Mouse (Mus musculus) midbrain, embryonic 14.5 days (tissue): Measurements from ENCODE around the gene Nxn. TPM values are rescaled to one million over a fixed set of nuclear protein-coding genes. Genes with fewer than 3 reads are reported as not detected.

Experiments used
- ATAC-seq: fragments of 200-750 bp; cut with Nextera tagmentation; 2 replicates; pipeline ENCODE4 v1.8.0; 2017; ENCODE audit warnings: moderate number of reproducible peaks, moderate library complexity; ENCODE audit not compliant: low FRiP score, low TSS enrichment
- DNase-seq: peaks from one replicate; pipeline ENCODE4 v3.0.0-alpha.2; 2015
- H3K27ac ChIP-seq: fragments of 300-500 bp; sonication (generic); replicated peaks from 2 replicates; pipeline ENCODE4 v1.5.1; 2014; ENCODE audit warnings: mild to moderate bottlenecking, low read depth, low read length, moderate library complexity
- H3K27me3 ChIP-seq: fragments of 300-500 bp; sonication (generic); 2 replicates; pipeline ENCODE4 v1.6.1; 2014; ENCODE audit warnings: low read length, control low read depth, mixed read lengths; ENCODE audit not compliant: control insufficient read depth, insufficient read depth
- H3K36me3 ChIP-seq: fragments of 300-500 bp; sonication (generic); 2 replicates; pipeline ENCODE4 v1.6.1; 2014; ENCODE audit warnings: low read length, control low read depth; ENCODE audit not compliant: control insufficient read depth, insufficient read depth
- H3K4me1 ChIP-seq: fragments of 300-500 bp; sonication (generic); 2 replicates; pipeline ENCODE4 v1.6.1; 2014; ENCODE audit warnings: mild to moderate bottlenecking, antibody characterized with exemption, low read length, control low read depth; ENCODE audit not compliant: control insufficient read depth, insufficient read depth
- H3K4me2 ChIP-seq: fragments of 300-500 bp; sonication (generic); 2 replicates; pipeline ENCODE4 v1.6.1; 2014; ENCODE audit warnings: mild to moderate bottlenecking, low read length, moderate library complexity
- H3K4me3 ChIP-seq: fragments of 300-500 bp; sonication (generic); replicated peaks from 2 replicates; pipeline ENCODE4 v1.5.1; 2014; ENCODE audit warnings: low read depth, low read length
- H3K9ac ChIP-seq: fragments of 300-500 bp; sonication (generic); replicated peaks from 2 replicates; pipeline ENCODE4 v1.6.1; 2014; ENCODE audit warnings: mild to moderate bottlenecking, low read length, moderate library complexity
- H3K9me3 ChIP-seq: fragments of 300-500 bp; sonication (generic); 2 replicates; pipeline ENCODE4 v1.6.1; 2016; ENCODE audit warnings: low read length, control low read depth, mixed read lengths; ENCODE audit not compliant: control insufficient read depth
- WGBS: fragments of 180-500 bp; shearing (Covaris S2); extraction: QIAGEN DNeasy Blood & Tissue Kit; methylation state at CpG from one replicate; pipeline ENCODE4 v1.1.7; 2014; 5-methylcytosine and 5-hydroxymethylcytosine counted together
- polyA plus RNA-seq: library from polyadenylated mRNA; unstranded; fragments of >200 nt; fragmentation: Nextera tagmentation; extraction: Ambion mirVana; gene quantifications from 2 replicates; pipeline ENCODE4 v1.2.1, GENCODE M21; 2014

Nxn gene
- polyA plus RNA-seq, 1 experiment from 2014 or later: 28.2 TPM

GRCm38 (mm10) chr11:76255431-76256001 lies 143.4 kb downstream of the Nxn start:
- H3K27ac ChIP-seq: no peak overlapping the region
- DNase-seq: no peak
- H3K4me2 ChIP-seq: no peak overlapping the region
- no peaks in the 10 kb centered on the region for H3K9me3 ChIP-seq
- H3K9ac ChIP-seq: no peak overlapping the region
- H3K27me3 ChIP-seq: no peaks in the 10 kb centered on the region
- ATAC-seq: no peak
- H3K4me1 ChIP-seq: peaks cover 6% of the 10 kb centered on the region
- no peak overlapping the region for H3K4me3 ChIP-seq
- peaks cover 10% of the 10 kb centered on the region; the same call in 1 of the 2 replicates for H3K36me3 ChIP-seq
- 78% methylated on average over 4 of the region's 4 CpGs for WGBS

GRCm38 (mm10) chr11:76253918-76254264 lies 145.0 kb downstream of the Nxn start:
- DNase-seq: no peak
- 72% methylated on average over 4 of the region's 4 CpGs for WGBS
- H3K4me1 ChIP-seq: no peaks in the 10 kb centered on the region
- H3K27ac ChIP-seq: no peak overlapping the region
- H3K36me3 ChIP-seq: peaks cover 24% of the 10 kb centered on the region
- ATAC-seq: no peak
- no peaks in the 10 kb centered on the region for H3K27me3 ChIP-seq
- H3K4me2 ChIP-seq: no peak overlapping the region
- H3K9ac ChIP-seq: no peak overlapping the region
- H3K9me3 ChIP-seq: no peaks in the 10 kb centered on the region
- no peak overlapping the region for H3K4me3 ChIP-seq

- Histone ChIP-seq H3K9ac (no peak overlapping the region), H3K4me2 (no peak overlapping the region), H3K36me3 (peaks cover 27% of the 10 kb centered on the region), H3K27ac (peak overlapping the region; percentile 41; the same call in 1 of the 2 replicates), H3K9me3 (no peaks in the 10 kb centered on the region), H3K4me1 (no peaks in the 10 kb centered on the region), H3K4me3 (no peak overlapping the region), H3K27me3 (no peaks in the 10 kb centered on the region)
- 60% methylated on average over 5 of the region's 5 CpGs for WGBS
- ATAC-seq (peak; percentile 71; the same call in 1 of the 2 replicates), DNase-seq (peak; percentile 93)
These were observed 145.6 kb downstream of the Nxn start for GRCm38 (mm10) chr11:76253145-76253917.

GRCm38 (mm10) chr11:76252036-76252435 lies 146.9 kb downstream of the Nxn start:
- 66% methylated on average over 3 of the region's 3 CpGs for WGBS
- ATAC-seq (no peak), DNase-seq (no peak)
- Histone ChIP-seq H3K4me1 (no peaks in the 10 kb centered on the region), H3K27me3 (no peaks in the 10 kb centered on the region), H3K9me3 (no peaks in the 10 kb centered on the region), H3K27ac (no peak overlapping the region), H3K9ac (no peak overlapping the region), H3K4me3 (no peak overlapping the region), H3K36me3 (peaks cover 27% of the 10 kb centered on the region), H3K4me2 (no peak overlapping the region)

GRCm38 (mm10) chr11:76247239-76247638 lies 151.7 kb downstream of the Nxn start:
- WGBS: 45% methylated on average over 2 of the region's 2 CpGs
- no peak for ATAC-seq

GRCm38 (mm10) chr11:76246439-76246838 lies 152.5 kb downstream of the Nxn start:
- Histone ChIP-seq H3K27ac (no peak overlapping the region), H3K4me3 (no peak overlapping the region), H3K4me1 (peaks cover 8% of the 10 kb centered on the region), H3K36me3 (peaks cover 26% of the 10 kb centered on the region), H3K4me2 (no peak overlapping the region), H3K9me3 (no peaks in the 10 kb centered on the region), H3K27me3 (no peaks in the 10 kb centered on the region), H3K9ac (no peak overlapping the region)
- no peak for DNase-seq
- no peak for ATAC-seq

More at GRCm38 (mm10) chr11:76247239-76247638, 151.7 kb downstream of the Nxn start:
- no peaks in the 10 kb centered on the region for H3K9me3 ChIP-seq
- H3K4me2 ChIP-seq: no peak overlapping the region
- no peaks in the 10 kb centered on the region for H3K27me3 ChIP-seq
- H3K4me3 ChIP-seq: no peak overlapping the region
- no peak overlapping the region for H3K9ac ChIP-seq
- H3K27ac ChIP-seq: no peak overlapping the region
- DNase-seq: no peak
- peaks cover 27% of the 10 kb centered on the region for H3K36me3 ChIP-seq
- H3K4me1 ChIP-seq: peaks cover 8% of the 10 kb centered on the region

GRCm38 (mm10) chr11:76243811-76244546 lies 155.0 kb downstream of the Nxn start:
- Histone ChIP-seq H3K27me3 (no peaks in the 10 kb centered on the region), H3K4me3 (peak overlapping the region; percentile 76), H3K27ac (peak overlapping the region; percentile 76), H3K9ac (peak overlapping the region; percentile 85), H3K9me3 (no peaks in the 10 kb centered on the region), H3K4me1 (peaks cover 8% of the 10 kb centered on the region), H3K4me2 (peak overlapping the region; percentile 72), H3K36me3 (peaks cover 19% of the 10 kb centered on the region)
- WGBS: 3% methylated on average over 34 of the region's 34 CpGs
- DNase-seq (no peak), ATAC-seq (peak; percentile 53; the same call in 1 of the 2 replicates)

- DNase-seq (peak; percentile 98), ATAC-seq (peak; percentile 85)
- WGBS: under 1% methylated on average over 61 of the region's 61 CpGs
- H3K27me3 ChIP-seq: no peaks in the 10 kb centered on the region
- H3K27ac ChIP-seq: peak within 1 kb of the TSS; percentile 76
- no peaks in the 10 kb centered on the region for H3K9me3 ChIP-seq
- H3K36me3 ChIP-seq: peaks cover 16% of the 10 kb centered on the region
- H3K4me1 ChIP-seq: peaks cover 8% of the 10 kb centered on the region
- peak within 1 kb of the TSS; percentile 72 for H3K4me2 ChIP-seq
- H3K4me3 ChIP-seq: peak within 1 kb of the TSS; percentile 76
- H3K9ac ChIP-seq: peak within 1 kb of the TSS; percentile 85
These were observed 155.8 kb downstream of the Nxn start, which contains the start of the genes Mrm3 and Glod4 for GRCm38 (mm10) chr11:76242901-76243810. TSS of gene Mrm3 (plus strand) at chr11:76243715. TSS of gene Glod4 (minus strand) at chr11:76243725.
